Mouse (Mus musculus): ENCODE results near the gene Ror2.

Ror2 gene

GRCm38 (mm10) chr13:53233826-53234786, 51.8 kb downstream of the Ror2 start:
- no peak for DNase-seq (ENCODE audit: low spot score)

- DNase-seq (ENCODE audit: low spot score): no peak
Observed at GRCm38 (mm10) chr13:53233381-53233780, 52.5 kb downstream of the Ror2 start.

GRCm38 (mm10) chr13:53232419-53232818, 53.5 kb downstream of the Ror2 start:
- no peak for DNase-seq (ENCODE audit: low spot score)

- no peak for DNase-seq (ENCODE audit: low spot score)
Observed at GRCm38 (mm10) chr13:53230446-53231161, 55.3 kb downstream of the Ror2 start.

GRCm38 (mm10) chr13:53227019-53227418, 58.9 kb downstream of the Ror2 start:
- DNase-seq (ENCODE audit: low spot score): no peak

- DNase-seq (ENCODE audit: low spot score): no peak
Observed at GRCm38 (mm10) chr13:53226461-53226860, 59.5 kb downstream of the Ror2 start.

GRCm38 (mm10) chr13:53225925-53226324, 60.0 kb downstream of the Ror2 start:
- no peak for DNase-seq (ENCODE audit: low spot score)

- DNase-seq (ENCODE audit: low spot score): no peak
Observed at GRCm38 (mm10) chr13:53221176-53221575, 64.7 kb downstream of the Ror2 start.

GRCm38 (mm10) chr13:53219889-53220288, 66.0 kb downstream of the Ror2 start:
- no peak for DNase-seq (ENCODE audit: low spot score)

GRCm38 (mm10) chr13:53219391-53219790, 66.5 kb downstream of the Ror2 start:
- DNase-seq (ENCODE audit: low spot score): no peak

- no peak for DNase-seq (ENCODE audit: low spot score)
Observed at GRCm38 (mm10) chr13:53217396-53217975, 68.4 kb downstream of the Ror2 start.

GRCm38 (mm10) chr13:53211971-53212733, 73.8 kb downstream of the Ror2 start:
- DNase-seq (ENCODE audit: low spot score): no peak

GRCm38 (mm10) chr13:53208556-53208955, 77.4 kb downstream of the Ror2 start:
- no peak for DNase-seq (ENCODE audit: low spot score)

- DNase-seq (ENCODE audit: low spot score): no peak
Observed at GRCm38 (mm10) chr13:53205128-53205911, 80.6 kb downstream of the Ror2 start.

GRCm38 (mm10) chr13:53202439-53202830, 83.5 kb downstream of the Ror2 start:
- DNase-seq (ENCODE audit: low spot score): no peak

GRCm38 (mm10) chr13:53201628-53202438, 84.1 kb downstream of the Ror2 start:
- DNase-seq (ENCODE audit: low spot score): no peak

GRCm38 (mm10) chr13:53200121-53200520, 85.8 kb downstream of the Ror2 start:
- DNase-seq (ENCODE audit: low spot score): no peak

GRCm38 (mm10) chr13:53199262-53199661, 86.7 kb downstream of the Ror2 start:
- DNase-seq (ENCODE audit: low spot score): no peak

GRCm38 (mm10) chr13:53196690-53197089, 89.2 kb downstream of the Ror2 start:
- no peak for DNase-seq (ENCODE audit: low spot score)

- DNase-seq (ENCODE audit: low spot score): no peak
Observed at GRCm38 (mm10) chr13:53195951-53196677, 89.8 kb downstream of the Ror2 start.

Measured in T-cell, adult 2 months (primary cell).